Mouse (Mus musculus) spleen, adult 18-20 months (tissue): ENCODE results near the gene Scgb3a1.
A peak's percentile ranks its signal among the peaks of the same experiment; 100 is the strongest.

Source experiments
- DNase-seq, 2 experiments: peaks; one replicate each; pipeline ENCODE4 v3.0.0; 2022; ENCODE audit warnings: mixed read lengths in 2 of 2

Gene Scgb3a1

GRCm38 (mm10) chr11:49663310-49663709 is at the start of gene Scgb3a1:
TSS of gene Scgb3a1 (plus strand) at chr11:49663610.
- DNase-seq = no peak

GRCm38 (mm10) chr11:49615856-49616725 is 47.3 kb upstream of the Scgb3a1 start:
- no peak for DNase-seq

- no peak for DNase-seq
Measured at GRCm38 (mm10) chr11:49618476-49618875, 44.9 kb upstream of the Scgb3a1 start.

GRCm38 (mm10) chr11:49621953-49622352 is 41.5 kb upstream of the Scgb3a1 start:
- no peak for DNase-seq

GRCm38 (mm10) chr11:49624156-49624555 is 39.3 kb upstream of the Scgb3a1 start:
- DNase-seq = no peak

GRCm38 (mm10) chr11:49625863-49626262 is 37.5 kb upstream of the Scgb3a1 start:
- no peak for DNase-seq

GRCm38 (mm10) chr11:49626748-49627147 is 36.7 kb upstream of the Scgb3a1 start:
- no peak for DNase-seq

GRCm38 (mm10) chr11:49631154-49631553 is 32.3 kb upstream of the Scgb3a1 start:
- DNase-seq = no peak

GRCm38 (mm10) chr11:49632256-49632655 is 31.2 kb upstream of the Scgb3a1 start:
- no peak for DNase-seq

- no peak for DNase-seq
Measured at GRCm38 (mm10) chr11:49634101-49634500, 29.3 kb upstream of the Scgb3a1 start.

- no peak for DNase-seq
Measured at GRCm38 (mm10) chr11:49635671-49636070, 27.7 kb upstream of the Scgb3a1 start.

- no peak for DNase-seq
Measured at GRCm38 (mm10) chr11:49636449-49636848, 27.0 kb upstream of the Scgb3a1 start.

GRCm38 (mm10) chr11:49645677-49646076 is 17.7 kb upstream of the Scgb3a1 start:
- DNase-seq = no peak

- no peak for DNase-seq
Measured at GRCm38 (mm10) chr11:49650113-49650993, 13.1 kb upstream of the Scgb3a1 start.

- no peak for DNase-seq
Measured at GRCm38 (mm10) chr11:49650994-49651761, 12.2 kb upstream of the Scgb3a1 start.

GRCm38 (mm10) chr11:49651762-49652322 is 11.6 kb upstream of the Scgb3a1 start:
- no peak for DNase-seq

- DNase-seq = peak; percentile 43 to 80
Measured at GRCm38 (mm10) chr11:49652401-49653078, 10.9 kb upstream of the Scgb3a1 start.

- no peak for DNase-seq
Measured at GRCm38 (mm10) chr11:49653079-49653408, 10.4 kb upstream of the Scgb3a1 start.

GRCm38 (mm10) chr11:49654651-49655050 is 8.8 kb upstream of the Scgb3a1 start:
- DNase-seq = no peak

GRCm38 (mm10) chr11:49655501-49655900 is 7.9 kb upstream of the Scgb3a1 start:
- no peak for DNase-seq

GRCm38 (mm10) chr11:49658065-49658464 is 5.3 kb upstream of the Scgb3a1 start:
- no peak for DNase-seq
